Mouse (Mus musculus) heart, embryonic 11.5 days (tissue): ENCODE measurements around the gene Nfic. TPM values are rescaled to one million over a fixed set of nuclear protein-coding genes. Genes with fewer than 3 reads are reported as not detected.
"Not testable (repeated sequence)": the region's sequence is repeated elsewhere in the genome, so short reads cannot be mapped to it uniquely, and the experiment has no call there.

Source experiments
- ATAC-seq: fragments of 200-750 bp; cut with Nextera tagmentation; replicated peaks from 2 replicates; pipeline ENCODE4 v1.8.0; 2017; ENCODE audit warnings: moderate library complexity; ENCODE audit not compliant: insufficient number of reproducible peaks, low FRiP score, low TSS enrichment
- H3K27ac ChIP-seq: fragments of 300-500 bp; sonication (generic); 2 replicates; pipeline ENCODE4 v1.5.1; 2014; ENCODE audit warnings: mild to moderate bottlenecking, low read depth, low read length
- H3K27me3 ChIP-seq: fragments of 300-500 bp; sonication (generic); 2 replicates; pipeline ENCODE4 v1.6.1; 2014; ENCODE audit warnings: mild to moderate bottlenecking, low read length, mixed read lengths; ENCODE audit not compliant: control insufficient read depth, insufficient read depth
- H3K36me3 ChIP-seq: fragments of 300-500 bp; sonication (generic); 2 replicates; pipeline ENCODE4 v1.6.1; 2014; ENCODE audit warnings: mild to moderate bottlenecking, low read length, moderate library complexity, mixed read lengths; ENCODE audit not compliant: control insufficient read depth, insufficient read depth
- H3K4me1 ChIP-seq: fragments of 300-500 bp; sonication (generic); 2 replicates; pipeline ENCODE4 v1.6.1; 2014; ENCODE audit warnings: low read length; ENCODE audit not compliant: control insufficient read depth, insufficient read depth
- H3K4me2 ChIP-seq: fragments of 300-500 bp; sonication (generic); 2 replicates; pipeline ENCODE4 v1.6.1; 2014; ENCODE audit warnings: mild to moderate bottlenecking, moderate library complexity
- H3K4me3 ChIP-seq: fragments of 300-500 bp; sonication (generic); 2 replicates; pipeline ENCODE4 v1.5.1; 2014; ENCODE audit warnings: low read depth, low read length
- H3K9ac ChIP-seq: fragments of 300-500 bp; sonication (generic); 2 replicates; pipeline ENCODE4 v1.6.1; 2014; ENCODE audit warnings: mild to moderate bottlenecking, low read depth, low read length, moderate library complexity
- H3K9me3 ChIP-seq: fragments of 300-500 bp; sonication (generic); replicated peaks from 2 replicates; pipeline ENCODE4 v1.6.1; 2016; ENCODE audit warnings: low read length; ENCODE audit not compliant: control insufficient read depth
- WGBS: fragments of 180-500 bp; shearing (Covaris S2); extraction: QIAGEN DNeasy Blood & Tissue Kit; methylation state at CpG from one replicate; pipeline ENCODE4 v1.1.7; 2014; ENCODE audit not compliant: insufficient replicate concordance; 5-methylcytosine and 5-hydroxymethylcytosine counted together
- polyA plus RNA-seq: library from polyadenylated mRNA; unstranded; fragments of >200 nt; fragmentation: Nextera tagmentation; extraction: Ambion mirVana; gene quantifications from 2 replicates; pipeline ENCODE4 v1.2.1, GENCODE M21; 2014

The Nfic gene
- polyA plus RNA-seq, 1 experiment from 2014 or later: 28.1 TPM

DNA sequence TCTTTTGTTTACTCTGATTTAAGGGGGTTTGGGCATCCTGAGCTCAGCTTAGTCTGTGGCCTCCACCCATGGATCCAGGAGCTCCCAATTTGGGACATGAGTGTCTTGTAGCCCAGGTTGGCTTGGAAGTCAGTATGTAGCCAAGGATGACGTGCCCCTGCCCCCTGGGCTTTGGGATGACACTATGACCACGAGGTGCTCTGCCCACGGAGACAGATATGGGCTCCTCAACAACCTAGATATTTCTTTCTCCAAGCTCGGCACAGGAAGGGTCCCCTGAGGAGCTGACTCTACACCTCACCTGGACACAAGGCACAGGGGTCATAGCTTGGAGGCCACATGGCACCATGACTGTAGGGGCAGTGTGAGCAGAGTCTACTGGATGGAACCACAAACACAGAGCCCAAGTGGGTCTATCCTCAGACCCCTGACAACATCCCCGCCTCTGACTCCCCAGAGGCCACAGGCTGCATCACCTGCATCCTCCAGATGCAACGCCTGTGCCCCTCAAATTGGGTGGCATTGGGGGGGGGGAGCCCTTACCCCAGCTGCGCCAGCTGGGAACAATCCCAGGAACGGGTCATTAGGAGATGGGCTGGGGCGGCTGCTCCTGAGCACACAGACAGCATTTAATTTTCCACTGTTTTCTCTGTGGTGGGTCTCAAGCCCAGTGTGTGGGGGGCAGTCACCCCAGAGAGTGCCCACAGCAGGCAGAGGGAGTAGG lies 4.6 kb downstream of the Nfic start:
- Histone ChIP-seq H3K9me3 (no peaks in the 10 kb centered on the region), H3K27me3 (peaks cover 60% of the 10 kb centered on the region), H3K4me1 (no peaks in the 10 kb centered on the region), H3K4me2 (no peak overlapping the region), H3K9ac (no peak overlapping the region), H3K4me3 (no peak overlapping the region), H3K36me3 (no peaks in the 10 kb centered on the region), H3K27ac (no peak overlapping the region)
- WGBS: 57% methylated on average over 9 of the region's 9 CpGs
- no peak for ATAC-seq

DNA sequence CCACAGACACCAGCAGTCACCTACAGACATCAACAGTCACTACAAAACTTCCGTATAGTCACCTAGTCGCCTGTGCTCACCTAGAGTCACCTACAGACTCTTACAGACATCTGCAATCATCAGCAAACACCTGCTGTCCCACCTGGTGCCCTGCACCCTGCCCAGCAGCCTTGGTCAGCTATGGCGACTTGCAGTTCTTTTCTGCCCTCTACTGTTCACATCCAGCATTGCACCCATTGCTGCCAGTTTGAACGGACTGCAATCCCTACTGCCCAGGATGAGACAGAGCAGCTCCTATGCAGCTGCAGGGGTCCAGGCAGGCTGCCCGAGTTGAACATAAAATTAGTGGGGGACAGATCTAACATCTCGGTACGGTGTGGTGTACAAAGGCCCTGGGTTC lies 5.3 kb downstream of the Nfic start:
- 1% methylated on average over 7 of the region's 7 CpGs for WGBS
- no peaks in the 10 kb centered on the region for H3K4me1 ChIP-seq
- no peak; the same call in 1 of the 2 replicates for ATAC-seq
- H3K9ac ChIP-seq: no peak overlapping the region
- no peak overlapping the region for H3K4me3 ChIP-seq
- peaks cover 53% of the 10 kb centered on the region for H3K27me3 ChIP-seq
- H3K27ac ChIP-seq: no peak overlapping the region
- no peaks in the 10 kb centered on the region for H3K36me3 ChIP-seq
- H3K9me3 ChIP-seq: no peaks in the 10 kb centered on the region
- H3K4me2 ChIP-seq: no peak overlapping the region

DNA sequence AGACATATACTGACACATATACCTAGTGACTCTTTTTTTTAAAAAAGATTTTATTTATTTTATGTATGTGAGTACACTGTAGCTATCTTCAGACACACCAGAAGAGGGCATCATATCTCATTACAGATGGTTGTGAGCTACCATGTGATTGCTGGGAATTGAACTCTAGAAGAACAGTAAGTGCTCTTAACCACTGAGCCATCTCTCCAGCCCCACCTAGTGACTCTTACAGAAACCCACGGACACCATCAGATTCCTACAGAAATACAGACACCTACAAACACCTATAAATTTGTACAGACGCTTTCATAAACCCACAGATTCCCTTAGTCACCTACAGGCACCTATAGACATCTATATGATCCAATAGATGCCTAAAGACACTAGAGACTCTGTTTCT lies 9.9 kb downstream of the Nfic start:
- not testable (repeated sequence) for H3K4me1 ChIP-seq, H3K9ac ChIP-seq, H3K4me2 ChIP-seq, H3K36me3 ChIP-seq, H3K27ac ChIP-seq, H3K4me3 ChIP-seq, ATAC-seq, H3K9me3 ChIP-seq
- peaks cover 11% of the 10 kb centered on the region; the same call in 1 of the 2 replicates for H3K27me3 ChIP-seq
- 22% methylated on average over 2 of the region's 2 CpGs for WGBS

DNA sequence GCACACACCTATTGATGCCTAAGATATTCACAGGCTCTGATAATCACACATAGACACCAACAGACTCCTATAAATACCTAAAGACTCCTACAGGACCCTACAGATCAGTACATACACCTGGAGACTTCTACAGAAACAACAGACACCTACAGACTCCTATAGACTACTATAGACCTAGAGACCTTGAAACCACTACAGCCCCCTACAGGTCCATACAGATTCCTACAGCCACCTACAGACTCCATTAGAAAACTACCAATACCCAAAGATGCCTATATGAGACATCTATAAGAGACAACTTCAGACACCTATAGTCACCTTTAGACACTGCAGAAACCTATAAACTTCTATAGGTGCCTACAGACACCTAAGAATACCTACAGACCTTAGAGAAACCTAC lies 14.4 kb downstream of the Nfic start:
- Histone ChIP-seq H3K9ac (no peak overlapping the region), H3K4me1 (no peaks in the 10 kb centered on the region), H3K27me3 (peaks cover 6% of the 10 kb centered on the region; the same call in 1 of the 2 replicates), H3K36me3 (no peaks in the 10 kb centered on the region), H3K4me2 (no peak overlapping the region), H3K9me3 (no peaks in the 10 kb centered on the region), H3K27ac (no peak overlapping the region), H3K4me3 (no peak overlapping the region)
- ATAC-seq: no peak

DNA sequence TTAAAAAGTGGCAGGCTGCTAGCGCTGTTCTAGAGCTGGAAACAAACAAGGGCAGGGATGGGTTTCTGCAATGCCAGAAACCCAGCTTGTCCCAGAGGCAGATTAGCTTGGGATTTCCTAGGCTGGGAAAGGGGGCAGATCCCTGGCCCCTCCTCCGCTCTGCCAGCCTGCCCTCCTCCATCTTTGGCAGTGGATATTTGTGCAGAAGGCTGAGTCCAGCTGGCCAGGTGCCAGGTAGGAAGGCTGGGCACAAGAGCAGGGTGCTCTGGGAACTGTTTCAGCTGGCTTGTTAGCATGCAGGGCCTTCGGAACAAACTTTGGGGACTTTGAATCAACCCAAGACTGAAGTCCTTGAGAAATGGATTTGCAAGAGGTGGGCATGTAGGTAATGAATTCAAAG lies 20.0 kb downstream of the Nfic start:
- Histone ChIP-seq H3K9ac (no peak overlapping the region), H3K27me3 (peaks cover 10% of the 10 kb centered on the region), H3K4me1 (peaks cover 10% of the 10 kb centered on the region), H3K9me3 (no peaks in the 10 kb centered on the region), H3K36me3 (no peaks in the 10 kb centered on the region), H3K4me3 (no peak overlapping the region), H3K4me2 (no peak overlapping the region), H3K27ac (no peak overlapping the region)
- no peak for ATAC-seq
- WGBS: 81% methylated on average over 3 of the region's 3 CpGs

DNA sequence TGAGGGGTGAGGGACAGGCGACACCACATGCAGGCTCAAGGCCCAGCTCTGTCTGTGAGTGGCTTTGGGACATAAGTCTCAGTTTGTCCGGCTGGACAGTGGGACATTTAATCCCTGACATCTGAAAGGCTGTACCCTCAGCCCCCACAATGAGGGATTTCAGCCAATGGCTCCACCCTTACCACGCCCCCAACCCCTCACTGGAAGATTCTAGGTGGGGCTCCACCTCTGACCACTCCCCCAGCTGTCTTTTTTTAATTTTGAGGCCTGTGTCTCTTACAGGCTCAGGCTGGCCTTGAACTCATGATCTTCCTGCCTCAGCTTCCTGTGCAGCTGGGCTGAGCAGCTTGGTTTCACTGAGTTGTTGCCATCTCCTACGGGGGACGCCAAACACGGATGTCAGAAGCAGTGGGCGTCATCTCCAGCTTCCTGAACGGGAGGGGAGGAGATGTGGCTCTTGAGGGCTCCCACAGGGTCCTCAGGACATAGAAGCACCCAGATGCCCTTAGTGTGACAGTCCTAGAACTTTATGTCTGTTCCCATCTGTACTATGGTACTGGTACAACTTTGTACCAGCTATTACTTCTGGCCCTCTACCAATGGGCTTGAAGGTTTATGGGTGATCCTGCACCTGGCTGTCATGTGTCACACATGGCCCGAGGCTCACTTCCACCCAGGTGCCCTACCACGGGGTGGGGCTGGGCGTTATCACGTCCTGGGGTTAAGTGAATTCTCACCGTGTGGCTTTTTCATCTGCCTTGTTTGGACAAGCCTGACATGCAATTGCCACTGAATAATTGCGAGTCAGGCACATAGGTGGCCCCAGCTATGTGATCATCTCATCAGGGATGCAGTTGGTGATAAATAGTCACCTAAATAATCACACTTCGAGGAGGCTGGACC lies 20.8 kb downstream of the Nfic start:
- ATAC-seq: no peak
- H3K27me3 ChIP-seq: peaks cover 10% of the 10 kb centered on the region
- H3K9me3 ChIP-seq: no peaks in the 10 kb centered on the region
- H3K27ac ChIP-seq: no peak overlapping the region
- no peak overlapping the region for H3K9ac ChIP-seq
- H3K4me2 ChIP-seq: no peak overlapping the region
- H3K4me3 ChIP-seq: no peak overlapping the region
- WGBS: 54% methylated on average over 15 of the region's 15 CpGs
- H3K36me3 ChIP-seq: no peaks in the 10 kb centered on the region
- H3K4me1 ChIP-seq: peaks cover 13% of the 10 kb centered on the region

DNA sequence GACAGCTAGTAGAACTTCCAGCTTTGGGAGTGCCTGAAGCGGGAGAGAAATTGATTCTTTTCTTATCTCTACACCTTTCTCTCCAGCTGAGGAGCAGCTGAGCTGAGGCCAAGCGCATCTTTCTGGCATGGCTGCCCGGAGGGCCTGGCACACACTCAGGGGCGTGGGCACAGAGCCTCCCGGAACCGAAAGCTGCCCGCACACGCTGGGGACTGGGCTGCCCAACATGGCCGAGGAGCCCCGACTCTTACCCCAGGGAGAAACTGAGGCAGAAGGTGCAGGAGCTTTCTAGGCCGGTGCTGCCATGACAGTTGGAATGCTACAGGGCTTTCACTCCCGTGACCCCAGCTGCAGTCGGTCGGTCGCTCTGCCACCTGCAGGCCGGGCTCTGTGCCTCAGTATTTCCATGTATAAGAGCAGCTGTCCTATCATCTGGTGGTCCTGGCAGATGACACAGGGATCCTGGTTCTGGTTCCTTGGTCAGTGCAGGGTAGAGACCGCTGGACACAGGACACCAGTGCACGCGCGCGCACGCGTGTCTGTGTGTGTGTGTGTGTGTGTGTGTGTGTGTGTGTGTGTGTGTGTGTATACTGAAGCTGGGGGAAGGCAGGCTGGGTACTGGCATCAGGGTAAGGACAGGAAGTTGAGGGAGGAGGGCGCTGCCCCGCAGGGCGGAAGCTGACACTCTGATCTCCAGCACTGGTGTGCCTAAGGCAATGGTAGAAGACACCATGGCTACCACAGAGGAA lies 21.7 kb downstream of the Nfic start:
- ATAC-seq: no peak
- no peaks in the 10 kb centered on the region for H3K9me3 ChIP-seq
- no peak overlapping the region for H3K9ac ChIP-seq
- H3K27me3 ChIP-seq: peaks cover 10% of the 10 kb centered on the region
- 68% methylated on average over 26 of the region's 26 CpGs for WGBS
- no peaks in the 10 kb centered on the region for H3K36me3 ChIP-seq
- peaks cover 17% of the 10 kb centered on the region for H3K4me1 ChIP-seq
- H3K27ac ChIP-seq: no peak overlapping the region
- no peak overlapping the region for H3K4me3 ChIP-seq
- no peak overlapping the region for H3K4me2 ChIP-seq

DNA sequence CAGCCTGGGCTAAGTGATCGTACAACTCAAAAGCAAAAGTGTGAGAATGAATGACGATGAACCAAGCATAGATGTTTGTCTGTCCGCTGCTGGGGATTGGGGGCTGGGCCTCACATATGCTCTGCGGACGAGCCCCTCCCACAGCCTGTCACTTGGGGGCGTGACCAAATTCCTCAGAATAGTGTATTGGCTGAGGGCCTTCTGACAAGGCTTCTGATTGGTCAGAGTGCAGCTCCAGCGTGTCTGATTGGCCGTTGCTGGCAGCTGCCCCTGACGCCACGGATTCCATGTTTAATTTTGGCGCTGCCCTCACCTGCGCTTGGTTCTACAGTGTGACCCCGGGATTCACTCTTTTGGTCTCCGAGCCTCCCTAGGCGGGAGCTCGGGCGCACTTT lies 22.6 kb downstream of the Nfic start:
- ATAC-seq: peak; percentile 66
- 5% methylated on average over 17 of the region's 17 CpGs for WGBS
- Histone ChIP-seq H3K9me3 (no peaks in the 10 kb centered on the region), H3K4me2 (peak overlapping the region; percentile 61), H3K4me1 (peaks cover 17% of the 10 kb centered on the region), H3K36me3 (no peaks in the 10 kb centered on the region), H3K4me3 (peak overlapping the region; percentile 22), H3K27me3 (peaks cover 13% of the 10 kb centered on the region), H3K9ac (no peak overlapping the region), H3K27ac (no peak overlapping the region)
